Mouse (Mus musculus) liver, postnatal 0 days (tissue): ENCODE measurements around the gene Cfap43.

Experiments
- CTCF ChIP-seq: sonication (generic); IDR thresholded peaks from 2 replicates; pipeline ENCODE4 v1.5.1; 2016; ENCODE audit warnings: antibody characterized with exemption, low read depth
- EP300 ChIP-seq: IDR thresholded peaks from 2 replicates; pipeline ENCODE4 v1.6.1; 2016; ENCODE audit warnings: antibody characterized with exemption, low read depth, mild to moderate bottlenecking

DNA sequence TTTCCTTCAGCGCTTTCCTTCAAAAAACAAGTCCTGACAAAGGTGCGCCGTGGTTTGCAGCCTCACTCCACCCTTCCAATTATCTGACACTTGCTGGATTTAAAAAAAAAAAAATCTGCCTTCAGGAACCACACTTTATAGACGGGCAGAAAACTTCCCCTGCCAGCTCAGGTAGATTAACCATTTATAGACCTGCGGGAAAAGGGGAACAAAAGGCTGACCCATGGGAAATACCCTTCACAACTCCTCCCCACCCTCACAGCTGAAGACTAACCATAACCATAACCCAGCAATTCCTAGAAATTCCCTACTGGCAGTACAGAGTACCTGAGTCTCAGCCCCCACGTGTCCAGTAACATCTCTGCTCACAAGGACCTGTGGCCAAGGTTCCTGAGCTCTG, 227.1 kb downstream of the Cfap43 start, which contains the start of gene Col17a1:
- TF ChIP-seq CTCF: no peak
- TF ChIP-seq EP300: no peak
